Mouse (Mus musculus): Measurements from ENCODE around the gene Esam. TPM values are rescaled to one million over a fixed set of nuclear protein-coding genes. Genes with fewer than 3 reads are reported as not detected.
A peak's percentile ranks its signal among the peaks of the same experiment; 100 is the strongest.

Gene Esam
- polyA plus RNA-seq, 1 experiment from 2014 or later = 28.6 TPM

DNA sequence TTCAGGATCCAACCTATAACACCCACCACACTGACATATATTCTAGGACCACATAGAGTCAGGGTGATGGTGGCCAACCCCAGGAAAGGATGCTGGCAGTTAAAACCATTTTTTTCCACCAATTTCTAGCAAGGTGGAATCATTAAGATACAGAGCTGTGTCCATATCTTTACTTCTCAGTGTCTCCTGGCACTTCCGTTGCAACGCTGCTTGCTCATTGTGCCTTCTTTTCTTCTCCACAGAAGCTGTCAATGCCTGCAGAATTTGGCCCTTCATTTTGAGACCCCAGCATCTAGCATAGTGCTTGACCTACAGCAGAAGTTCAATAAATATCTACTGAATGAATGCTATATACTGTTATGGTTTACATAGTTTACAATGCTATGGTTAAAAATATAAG lies 39.1 kb downstream of the Esam start:
- whole genome bisulfite sequencing = 96% methylated on average over 2 of the region's 2 CpGs

DNA sequence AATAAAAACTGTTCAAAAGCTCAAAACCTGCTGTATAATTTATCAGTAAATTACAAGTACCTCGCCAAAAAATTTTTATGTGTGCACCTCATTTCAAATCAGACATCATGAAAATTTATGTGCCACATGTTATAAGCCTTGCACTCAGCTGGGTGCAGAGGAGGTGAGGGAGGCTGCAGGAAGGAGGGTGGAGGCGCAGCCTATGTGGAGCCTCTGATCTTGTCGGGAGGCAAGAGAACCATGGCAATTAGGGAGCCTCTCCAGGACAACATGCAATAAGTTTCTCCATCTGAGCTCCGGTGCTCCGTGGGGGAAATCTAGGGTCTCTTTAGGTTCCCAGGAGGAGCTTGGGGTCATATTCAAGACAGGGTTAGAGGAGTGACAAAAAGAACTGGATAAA lies 39.6 kb downstream of the Esam start:
- no peak for ATAC-seq
- Histone ChIP-seq H3K4me1 (replicated peaks; ENCODE audit: control insufficient read depth, insufficient read depth, low read length) (peaks cover 6% of the 10 kb centered on the region; the same call in 1 of the 2 replicates), H3K27ac (ENCODE audit: low read depth, low read length) (no peak overlapping the region), H3K36me3 (ENCODE audit: control insufficient read depth, insufficient read depth) (no peaks in the 10 kb centered on the region), H3K27me3 (replicated peaks; ENCODE audit: control insufficient read depth, insufficient read depth, low read length) (no peaks in the 10 kb centered on the region), H3K9me3 (ENCODE audit: control insufficient read depth) (no peaks in the 10 kb centered on the region), H3K9ac (ENCODE audit: low read depth, low read length) (no peak overlapping the region), H3K4me3 (ENCODE audit: low read depth, low read length) (no peak overlapping the region), H3K4me2 (replicated peaks; ENCODE audit: low read depth) (no peak overlapping the region)
- 59% methylated on average over 5 of the region's 5 CpGs for WGBS
- no peak for TF ChIP-seq CTCF (IDR thresholded peaks at IDR 0.05; ENCODE audit: low read depth)

More for the DNA sequence above, 39.1 kb downstream of the Esam start:
- no peak for TF ChIP-seq CTCF (IDR thresholded peaks at IDR 0.05; ENCODE audit: low read depth)
- H3K9me3 ChIP-seq (ENCODE audit: control insufficient read depth) = no peaks in the 10 kb centered on the region
- no peak overlapping the region for H3K4me3 ChIP-seq (ENCODE audit: low read depth, low read length)
- ATAC-seq = no peak
- H3K9ac ChIP-seq (ENCODE audit: low read depth, low read length) = no peak overlapping the region
- no peak overlapping the region for H3K27ac ChIP-seq (ENCODE audit: low read depth, low read length)
- no peaks in the 10 kb centered on the region for H3K27me3 ChIP-seq (replicated peaks; ENCODE audit: control insufficient read depth, insufficient read depth, low read length)
- H3K4me1 ChIP-seq (replicated peaks; ENCODE audit: control insufficient read depth, insufficient read depth, low read length) = peaks cover 6% of the 10 kb centered on the region; the same call in 1 of the 2 replicates
- H3K36me3 ChIP-seq (ENCODE audit: control insufficient read depth, insufficient read depth) = no peaks in the 10 kb centered on the region
- H3K4me2 ChIP-seq (replicated peaks; ENCODE audit: low read depth) = no peak overlapping the region

DNA sequence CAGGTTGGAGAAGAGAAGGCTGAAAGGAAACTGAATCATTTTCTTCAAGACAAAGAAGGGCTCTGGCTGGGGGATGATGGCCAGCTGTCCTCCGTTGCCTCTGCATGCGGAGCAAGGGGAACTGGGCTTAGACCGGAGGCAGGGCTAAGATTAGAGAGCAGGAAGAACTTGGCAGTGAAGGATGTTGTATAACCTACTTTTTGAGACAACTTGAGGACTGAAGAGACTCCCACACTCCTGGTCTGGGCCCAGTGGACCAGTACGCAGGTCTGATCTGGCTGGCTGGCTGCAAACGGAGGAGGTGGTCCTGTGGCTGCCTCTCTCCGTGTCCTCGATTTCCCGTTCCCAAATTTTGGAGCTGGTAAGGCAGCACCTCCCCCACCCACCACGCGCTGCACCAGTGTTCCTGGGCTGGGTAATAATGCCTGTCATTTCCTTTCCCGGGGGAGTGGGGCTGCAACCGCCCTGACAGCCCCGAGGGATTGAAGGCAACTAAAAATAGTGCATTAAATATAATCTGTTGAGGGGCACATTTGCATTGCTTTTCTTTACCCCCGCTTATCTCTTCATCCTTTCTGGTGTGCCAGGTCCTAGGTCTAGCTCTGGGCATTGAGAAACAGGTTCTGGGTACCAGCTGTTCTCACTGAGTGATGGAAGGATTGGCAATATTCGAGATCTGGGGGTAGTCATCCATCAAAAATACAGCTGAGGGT lies 40.2 kb downstream of the Esam start:
- peak overlapping the region; percentile 43 for H3K4me2 ChIP-seq (replicated peaks; ENCODE audit: low read depth)
- peak; percentile 48 for ATAC-seq
- H3K27ac ChIP-seq (ENCODE audit: low read depth, low read length) = no peak overlapping the region
- no peak overlapping the region for H3K4me3 ChIP-seq (ENCODE audit: low read depth, low read length)
- H3K4me1 ChIP-seq (replicated peaks; ENCODE audit: control insufficient read depth, insufficient read depth, low read length) = peaks cover 6% of the 10 kb centered on the region; the same call in 1 of the 2 replicates
- H3K36me3 ChIP-seq (ENCODE audit: control insufficient read depth, insufficient read depth) = no peaks in the 10 kb centered on the region
- H3K9ac ChIP-seq (ENCODE audit: low read depth, low read length) = no peak overlapping the region
- TF ChIP-seq CTCF (IDR thresholded peaks at IDR 0.05; ENCODE audit: low read depth) = no peak
- H3K27me3 ChIP-seq (replicated peaks; ENCODE audit: control insufficient read depth, insufficient read depth, low read length) = no peaks in the 10 kb centered on the region
- no peaks in the 10 kb centered on the region for H3K9me3 ChIP-seq (ENCODE audit: control insufficient read depth)
- WGBS = 29% methylated on average over 15 of the region's 15 CpGs

DNA sequence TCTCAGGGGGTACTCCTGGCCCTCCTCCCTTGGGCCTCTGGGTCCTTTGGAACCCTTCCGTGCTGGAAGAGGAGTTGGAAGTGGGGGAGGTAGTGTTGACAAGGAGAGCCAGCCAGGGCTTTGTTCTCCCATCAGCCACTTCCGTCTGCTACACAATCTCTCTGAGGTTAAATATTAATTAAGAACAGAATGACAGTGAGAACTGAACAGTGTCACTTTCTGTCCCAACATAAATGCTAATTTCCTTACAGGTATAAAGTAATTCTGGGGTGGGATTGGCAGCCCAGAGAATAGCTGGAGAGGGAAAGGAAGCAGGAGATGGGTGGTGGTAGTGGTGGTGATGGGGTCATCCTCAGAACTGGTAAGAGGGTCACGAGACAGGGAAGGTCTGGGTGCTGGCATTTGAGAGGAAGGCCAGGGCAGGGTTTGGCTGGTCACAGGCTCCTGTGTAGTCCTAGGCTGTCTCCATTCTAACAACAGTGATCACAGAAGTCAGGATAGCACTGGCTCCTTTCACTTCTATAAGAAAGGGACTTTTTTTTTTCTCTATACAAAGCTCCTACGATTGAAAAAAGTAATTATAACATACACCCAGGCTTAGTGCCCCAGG lies 40.8 kb downstream of the Esam start:
- H3K4me1 ChIP-seq (replicated peaks; ENCODE audit: control insufficient read depth, insufficient read depth, low read length) = peaks cover 6% of the 10 kb centered on the region; the same call in 1 of the 2 replicates
- ATAC-seq = peak; percentile 74
- peak overlapping the region; percentile 43 for H3K4me2 ChIP-seq (replicated peaks; ENCODE audit: low read depth)
- no peaks in the 10 kb centered on the region for H3K9me3 ChIP-seq (ENCODE audit: control insufficient read depth)
- H3K27ac ChIP-seq (ENCODE audit: low read depth, low read length) = peak overlapping the region; percentile 11; the same call in 1 of the 2 replicates
- no peaks in the 10 kb centered on the region for H3K36me3 ChIP-seq (ENCODE audit: control insufficient read depth, insufficient read depth)
- H3K27me3 ChIP-seq (replicated peaks; ENCODE audit: control insufficient read depth, insufficient read depth, low read length) = no peaks in the 10 kb centered on the region
- H3K4me3 ChIP-seq (ENCODE audit: low read depth, low read length) = no peak overlapping the region
- 22% methylated on average over 4 of the region's 4 CpGs for WGBS
- H3K9ac ChIP-seq (ENCODE audit: low read depth, low read length) = no peak overlapping the region
- no peak for TF ChIP-seq CTCF (IDR thresholded peaks at IDR 0.05; ENCODE audit: low read depth)

- Histone ChIP-seq H3K4me2 (replicated peaks; ENCODE audit: low read depth) (peak overlapping the region; percentile 43), H3K36me3 (ENCODE audit: control insufficient read depth, insufficient read depth) (no peaks in the 10 kb centered on the region), H3K4me1 (replicated peaks; ENCODE audit: control insufficient read depth, insufficient read depth, low read length) (peaks cover 6% of the 10 kb centered on the region; the same call in 1 of the 2 replicates), H3K4me3 (ENCODE audit: low read depth, low read length) (no peak overlapping the region), H3K9ac (ENCODE audit: low read depth, low read length) (no peak overlapping the region), H3K27ac (ENCODE audit: low read depth, low read length) (peak overlapping the region; percentile 11; the same call in 1 of the 2 replicates), H3K27me3 (replicated peaks; ENCODE audit: control insufficient read depth, insufficient read depth, low read length) (no peaks in the 10 kb centered on the region), H3K9me3 (ENCODE audit: control insufficient read depth) (no peaks in the 10 kb centered on the region)
- TF ChIP-seq CTCF (IDR thresholded peaks at IDR 0.05; ENCODE audit: low read depth) = no peak
- WGBS = 26% methylated on average over 2 of the region's 2 CpGs
- peak; percentile 40; the same call in 1 of the 2 replicates for ATAC-seq
Observed at GRCm38 (mm10) chr9:37569231-37569835, 41.5 kb downstream of the Esam start.

- Histone ChIP-seq H3K27ac (ENCODE audit: low read depth, low read length) (no peak overlapping the region), H3K4me3 (ENCODE audit: low read depth, low read length) (no peak overlapping the region), H3K27me3 (replicated peaks; ENCODE audit: control insufficient read depth, insufficient read depth, low read length) (no peaks in the 10 kb centered on the region), H3K36me3 (ENCODE audit: control insufficient read depth, insufficient read depth) (no peaks in the 10 kb centered on the region), H3K4me1 (replicated peaks; ENCODE audit: control insufficient read depth, insufficient read depth, low read length) (peaks cover 6% of the 10 kb centered on the region; the same call in 1 of the 2 replicates), H3K9me3 (ENCODE audit: control insufficient read depth) (no peaks in the 10 kb centered on the region), H3K9ac (ENCODE audit: low read depth, low read length) (no peak overlapping the region), H3K4me2 (replicated peaks; ENCODE audit: low read depth) (no peak overlapping the region)
- TF ChIP-seq CTCF (IDR thresholded peaks at IDR 0.05; ENCODE audit: low read depth) = no peak
- ATAC-seq = no peak
- 48% methylated on average over 3 of the region's 3 CpGs for WGBS
Observed at GRCm38 (mm10) chr9:37572204-37572876, 44.5 kb downstream of the Esam start.
